Mouse (Mus musculus): ENCODE data around the gene Foxi2. TPM values are rescaled to one million over a fixed set of nuclear protein-coding genes. Genes with fewer than 3 reads are reported as not detected.

Gene Foxi2
- total RNA-seq, 2 experiments from 2014 or later: not detected

Other genes with a start within 250 kb of the Foxi2 start
- not detected for gene Nps, start 151.6 kb upstream of the Foxi2 start, total RNA-seq (2021)
- not detected for gene Clrn3, start 118.3 kb downstream of the Foxi2 start, total RNA-seq (2021)
- gene Ptpre, start 127.2 kb downstream of the Foxi2 start, total RNA-seq (2021): 1 to 10 TPM; 1.9 to 2.1 TPM